Mouse (Mus musculus) neural tube, embryonic 11.5 days (tissue): ENCODE results near the gene Atp11b. TPM values are rescaled to one million over a fixed set of nuclear protein-coding genes. Genes with fewer than 3 reads are reported as not detected.
A peak's percentile ranks its signal among the peaks of the same experiment; 100 is the strongest.

Experiments
- ATAC-seq: fragments of 200-750 bp; cut with Nextera tagmentation; 2 replicates; pipeline ENCODE4 v1.8.0; 2017; ENCODE audit warnings: moderate number of reproducible peaks, mild to moderate bottlenecking, moderate TSS enrichment, moderate library complexity; ENCODE audit not compliant: insufficient read depth, low FRiP score, low TSS enrichment
- DNase-seq: peaks from one replicate; pipeline ENCODE4 v3.0.0-alpha.2; 2015; ENCODE audit warnings: low spot score
- H3K27ac ChIP-seq: fragments of 300-500 bp; sonication (generic); 2 replicates; pipeline ENCODE4 v1.5.1; 2014; ENCODE audit warnings: low read depth, mild to moderate bottlenecking, low read length
- H3K27me3 ChIP-seq: fragments of 300-500 bp; sonication (generic); 2 replicates; pipeline ENCODE4 v1.6.1; 2014; ENCODE audit warnings: mild to moderate bottlenecking, low read length, mixed read lengths; ENCODE audit not compliant: control insufficient read depth, insufficient read depth
- H3K36me3 ChIP-seq: fragments of 300-500 bp; sonication (generic); 2 replicates; pipeline ENCODE4 v1.6.1; 2014; ENCODE audit warnings: mild to moderate bottlenecking, low read length, moderate library complexity, mixed read lengths; ENCODE audit not compliant: control insufficient read depth, insufficient read depth
- H3K4me1 ChIP-seq: fragments of 300-500 bp; sonication (generic); 2 replicates; pipeline ENCODE4 v1.6.1; 2014; ENCODE audit warnings: low read length, mixed read lengths; ENCODE audit not compliant: control insufficient read depth, insufficient read depth
- H3K4me2 ChIP-seq: fragments of 300-500 bp; sonication (generic); 2 replicates; pipeline ENCODE4 v1.6.1; 2014; ENCODE audit warnings: low read depth, mild to moderate bottlenecking, moderate library complexity
- H3K4me3 ChIP-seq: fragments of 300-500 bp; sonication (generic); 2 replicates; pipeline ENCODE4 v1.5.1; 2014; ENCODE audit warnings: low read depth, low read length
- H3K9ac ChIP-seq: fragments of 300-500 bp; sonication (generic); 2 replicates; pipeline ENCODE4 v1.6.1; 2014; ENCODE audit warnings: mild to moderate bottlenecking, low read length
- H3K9me3 ChIP-seq: fragments of 300-500 bp; sonication (generic); 2 replicates; pipeline ENCODE4 v1.6.1; 2016; ENCODE audit warnings: low read length; ENCODE audit not compliant: control insufficient read depth
- WGBS: fragments of 180-500 bp; shearing (Covaris S2); extraction: QIAGEN DNeasy Blood & Tissue Kit; methylation state at CpG from one replicate; pipeline ENCODE4 v1.1.7; 2014; 5-methylcytosine and 5-hydroxymethylcytosine counted together
- polyA plus RNA-seq: library from polyadenylated mRNA; unstranded; fragments of >200 nt; fragmentation: Nextera tagmentation; extraction: Ambion mirVana; gene quantifications from 2 replicates; pipeline ENCODE4 v1.2.1, GENCODE M21; 2014

The Atp11b gene
- polyA plus RNA-seq, 1 experiment from 2014 or later, result 36.9 TPM

DNA sequence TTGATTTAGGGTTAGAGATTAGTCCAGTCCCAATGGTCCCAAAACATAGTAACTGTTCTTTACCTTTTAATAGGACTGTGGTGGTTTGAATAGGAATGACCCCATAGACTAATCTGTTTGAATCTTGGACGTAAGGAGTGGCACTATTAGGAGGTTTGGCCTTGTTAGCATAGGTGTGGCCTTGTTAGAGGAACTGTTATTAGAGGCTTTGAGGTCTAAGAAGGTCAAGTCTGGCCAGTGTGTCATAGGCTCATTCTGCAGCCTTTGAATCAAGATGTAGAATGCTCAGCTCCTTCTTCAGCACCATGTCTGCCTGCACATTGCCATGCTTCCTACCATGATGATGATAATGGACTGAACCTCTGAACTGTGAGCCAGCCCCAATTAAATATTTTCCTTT is 27.0 kb upstream of the Atp11b start:
- H3K27ac ChIP-seq, result no peak overlapping the region
- H3K9me3 ChIP-seq, result no peaks in the 10 kb centered on the region
- H3K9ac ChIP-seq, result no peak overlapping the region
- DNase-seq (no peak), ATAC-seq (no peak)
- H3K4me3 ChIP-seq, result no peak overlapping the region
- WGBS, result 95% methylated on average over 1 of the region's 1 CpGs
- no peaks in the 10 kb centered on the region for H3K27me3 ChIP-seq
- H3K36me3 ChIP-seq, result no peaks in the 10 kb centered on the region
- H3K4me2 ChIP-seq, result no peak overlapping the region
- H3K4me1 ChIP-seq, result no peaks in the 10 kb centered on the region

DNA sequence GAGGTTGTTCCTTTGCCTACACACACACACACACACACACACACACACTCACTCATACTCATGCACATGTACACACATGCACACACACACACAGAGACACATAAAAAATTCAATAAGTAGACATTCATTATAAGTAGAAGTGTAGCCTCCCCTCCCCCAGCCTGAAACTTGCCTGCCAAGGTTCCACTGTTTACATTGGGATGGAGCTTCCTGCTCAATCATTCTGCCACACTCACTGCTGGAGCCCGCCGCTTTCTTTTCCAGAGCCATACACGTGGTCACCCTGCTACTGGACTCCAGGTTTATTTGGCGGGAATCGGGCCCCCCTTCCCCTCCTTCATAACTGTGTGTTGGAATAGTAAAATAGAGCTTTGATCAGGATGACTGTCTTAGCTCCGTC is 24.4 kb upstream of the Atp11b start:
- no peaks in the 10 kb centered on the region for H3K9me3 ChIP-seq
- 71% methylated on average over 6 of the region's 6 CpGs for WGBS
- H3K4me1 ChIP-seq, result no peaks in the 10 kb centered on the region
- no peak overlapping the region for H3K9ac ChIP-seq
- no peak overlapping the region for H3K4me3 ChIP-seq
- H3K4me2 ChIP-seq, result no peak overlapping the region
- no peaks in the 10 kb centered on the region for H3K36me3 ChIP-seq
- DNase-seq (peak; percentile 25), ATAC-seq (no peak)
- no peaks in the 10 kb centered on the region for H3K27me3 ChIP-seq
- no peak overlapping the region for H3K27ac ChIP-seq

DNA sequence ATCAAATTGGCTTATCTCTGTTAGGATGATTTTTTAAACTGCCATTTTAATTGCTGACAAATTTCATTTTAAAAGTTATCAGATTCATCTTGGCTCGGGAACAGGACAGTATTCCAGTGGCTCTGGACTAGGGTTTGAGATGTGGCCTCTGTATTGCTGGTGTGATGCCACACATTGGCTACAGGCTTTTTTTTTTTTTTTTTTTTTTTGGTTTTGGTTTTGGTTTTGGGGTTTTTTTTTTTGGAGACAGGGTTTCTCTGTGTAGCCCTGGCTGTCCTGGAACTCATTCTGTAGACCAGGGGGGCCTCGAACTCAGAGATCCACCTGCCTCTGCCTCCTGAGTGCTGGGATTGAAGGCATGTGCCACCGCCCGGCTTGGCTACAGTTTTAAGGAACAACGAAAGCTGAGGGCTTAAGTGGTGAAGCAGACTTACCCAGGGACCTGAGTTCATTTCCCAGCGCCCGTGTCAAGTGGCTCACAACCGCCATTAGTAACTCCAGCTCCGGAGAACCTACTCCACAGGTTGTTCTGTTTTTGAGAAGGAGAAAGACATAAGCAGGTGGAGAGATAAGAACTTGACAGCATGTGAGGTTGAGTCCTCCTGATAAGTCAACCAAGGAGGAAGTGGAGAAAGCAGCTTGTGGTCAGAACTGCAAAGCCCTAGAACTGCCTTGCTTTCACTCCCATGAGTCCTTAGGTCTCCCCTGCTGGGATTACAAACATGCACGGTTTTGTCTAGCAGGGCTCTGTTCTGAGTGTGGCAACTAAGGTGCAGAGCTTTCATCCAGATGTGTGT is 21.7 kb upstream of the Atp11b start:
- WGBS, result 80% methylated on average over 10 of the region's 10 CpGs
- Histone ChIP-seq H3K27ac (no peak overlapping the region), H3K9ac (no peak overlapping the region), H3K36me3 (no peaks in the 10 kb centered on the region), H3K4me2 (no peak overlapping the region), H3K27me3 (no peaks in the 10 kb centered on the region), H3K4me1 (no peaks in the 10 kb centered on the region), H3K4me3 (no peak overlapping the region), H3K9me3 (no peaks in the 10 kb centered on the region)
- ATAC-seq (no peak), DNase-seq (no peak)

DNA sequence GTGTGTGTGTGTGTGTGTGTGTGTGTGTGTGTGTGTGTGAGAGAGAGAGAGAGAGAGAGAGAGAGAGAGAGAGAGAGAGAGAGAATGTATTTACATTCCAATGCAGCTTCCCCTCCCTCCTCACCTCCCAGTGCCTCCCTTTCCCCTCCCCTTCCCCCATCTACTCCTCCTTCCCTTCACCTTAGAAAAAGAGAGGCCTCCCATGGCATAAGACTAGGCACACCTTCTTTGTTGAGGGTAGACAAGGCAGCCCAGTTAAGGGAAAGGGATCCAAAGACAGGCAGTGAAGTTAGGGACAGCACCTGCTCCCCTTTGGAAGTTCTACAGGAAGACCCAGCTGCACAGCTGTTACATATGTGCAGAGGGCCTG is 21.1 kb upstream of the Atp11b start:
- Histone ChIP-seq H3K9ac (no peak overlapping the region), H3K36me3 (no peaks in the 10 kb centered on the region), H3K4me2 (no peak overlapping the region), H3K4me1 (no peaks in the 10 kb centered on the region), H3K27me3 (no peaks in the 10 kb centered on the region), H3K9me3 (no peaks in the 10 kb centered on the region), H3K27ac (no peak overlapping the region), H3K4me3 (no peak overlapping the region)
- ATAC-seq (no peak), DNase-seq (no peak)

DNA sequence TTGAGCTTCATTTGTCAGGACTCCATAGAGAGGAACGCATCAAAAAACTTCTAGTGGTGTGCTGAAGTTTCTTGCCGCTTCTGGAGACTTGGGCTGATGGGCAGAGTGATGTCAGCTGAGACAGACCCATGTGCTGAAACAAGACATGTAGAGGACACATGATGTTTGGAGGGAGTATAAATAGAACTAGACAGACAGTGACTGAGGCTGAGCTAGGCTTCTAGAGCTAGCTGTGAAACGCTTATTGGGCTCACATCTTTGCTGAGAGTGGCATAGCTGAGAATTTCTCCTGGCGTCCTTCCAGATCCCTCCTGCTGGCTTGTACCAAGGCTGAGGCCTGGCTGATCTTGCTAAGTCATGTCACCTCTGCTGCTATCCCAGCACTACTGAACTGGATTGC is 19.4 kb upstream of the Atp11b start:
- H3K27ac ChIP-seq, result no peak overlapping the region

DNA sequence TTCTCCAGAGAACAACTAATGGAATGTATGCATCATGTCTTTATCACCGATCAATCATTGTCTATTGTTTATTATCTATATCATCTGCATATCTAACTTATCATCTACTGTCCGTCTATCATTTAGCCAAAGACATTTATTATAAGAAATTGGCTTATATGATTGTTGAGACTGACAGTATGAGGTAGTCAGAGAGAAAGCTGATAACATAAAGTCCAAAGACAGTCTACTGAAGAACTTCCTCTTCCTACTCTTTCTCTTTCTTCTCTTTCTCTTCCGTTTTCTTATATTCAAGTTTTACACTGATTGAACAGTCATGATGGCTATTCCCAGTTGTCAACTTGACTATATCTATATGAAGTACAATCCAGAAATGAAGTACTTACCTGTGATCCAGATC is 15.8 kb upstream of the Atp11b start:
- WGBS, result 92% methylated on average over 3 of the region's 3 CpGs
- Histone ChIP-seq H3K27me3 (no peaks in the 10 kb centered on the region), H3K4me2 (no peak overlapping the region), H3K36me3 (no peaks in the 10 kb centered on the region), H3K9me3 (no peaks in the 10 kb centered on the region), H3K27ac (no peak overlapping the region), H3K4me3 (no peak overlapping the region), H3K9ac (no peak overlapping the region), H3K4me1 (no peaks in the 10 kb centered on the region)
- ATAC-seq, result no peak
- DNase-seq, result no peak

More for the DNA sequence above, 19.4 kb upstream of the Atp11b start:
- no peak for DNase-seq
- Histone ChIP-seq H3K27me3 (no peaks in the 10 kb centered on the region), H3K4me3 (no peak overlapping the region), H3K36me3 (no peaks in the 10 kb centered on the region), H3K4me1 (no peaks in the 10 kb centered on the region), H3K9me3 (no peaks in the 10 kb centered on the region), H3K4me2 (no peak overlapping the region), H3K9ac (no peak overlapping the region)
- WGBS, result 86% methylated on average over 4 of the region's 4 CpGs
- ATAC-seq, result no peak

DNA sequence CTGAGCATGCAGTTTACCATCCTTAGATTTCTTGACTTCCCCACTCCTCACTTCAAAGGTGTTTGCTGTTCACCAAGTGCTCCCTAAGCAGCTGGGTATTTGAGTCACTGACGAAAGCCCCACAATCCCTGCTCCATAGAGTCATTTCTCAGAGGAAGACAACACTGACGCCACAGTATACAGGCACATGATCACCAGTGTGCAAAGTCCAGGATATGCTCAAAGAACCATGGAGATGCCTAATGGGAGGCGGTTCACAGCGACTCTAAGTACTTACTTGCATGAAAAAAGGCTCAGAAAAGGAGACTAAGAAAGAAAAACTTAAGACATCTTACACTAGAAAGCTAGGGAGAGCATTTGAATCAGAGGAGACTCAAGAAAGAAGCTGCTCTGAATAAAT is 8.9 kb upstream of the Atp11b start:
- H3K4me1 ChIP-seq, result no peaks in the 10 kb centered on the region
- H3K4me2 ChIP-seq, result no peak overlapping the region
- DNase-seq, result no peak
- no peak overlapping the region for H3K9ac ChIP-seq
- H3K36me3 ChIP-seq, result no peaks in the 10 kb centered on the region
- H3K9me3 ChIP-seq, result no peaks in the 10 kb centered on the region
- H3K27me3 ChIP-seq, result no peaks in the 10 kb centered on the region
- no peak overlapping the region for H3K4me3 ChIP-seq
- no peak overlapping the region for H3K27ac ChIP-seq
- ATAC-seq, result no peak
- WGBS, result 49% methylated on average over 4 of the region's 4 CpGs

DNA sequence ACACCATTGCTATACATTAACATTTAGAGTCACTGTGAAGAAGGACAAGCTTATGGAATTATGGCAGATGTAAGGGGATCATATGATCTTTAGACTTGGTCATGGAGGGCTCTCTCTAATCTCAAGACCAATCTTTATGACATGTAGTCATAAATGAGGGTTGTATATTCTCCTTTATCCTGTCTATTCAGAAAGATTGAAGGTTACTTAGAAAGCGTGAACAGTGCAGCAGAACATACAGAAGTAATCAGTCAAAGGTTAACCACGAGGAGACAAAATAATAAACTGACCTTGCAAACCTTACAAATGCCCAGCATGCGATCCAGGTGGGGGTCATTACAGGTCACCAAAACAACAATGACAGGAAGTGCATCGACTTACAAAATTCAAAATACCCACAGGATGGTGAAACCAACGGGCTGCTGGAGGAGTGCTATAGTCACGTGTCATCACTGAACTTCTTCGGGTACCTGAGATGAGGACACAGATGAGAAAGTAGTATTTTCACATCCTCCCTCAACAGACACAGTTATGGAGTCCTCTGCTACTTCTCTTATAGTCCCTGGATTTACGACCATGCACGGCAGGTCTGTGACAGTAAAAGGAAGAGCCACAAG is 7.0 kb upstream of the Atp11b start:
- no peak overlapping the region for H3K4me3 ChIP-seq
- 54% methylated on average over 9 of the region's 9 CpGs for WGBS
- ATAC-seq, result no peak
- no peak overlapping the region for H3K4me2 ChIP-seq
- no peaks in the 10 kb centered on the region for H3K9me3 ChIP-seq
- no peak overlapping the region for H3K9ac ChIP-seq
- H3K27me3 ChIP-seq, result no peaks in the 10 kb centered on the region
- H3K36me3 ChIP-seq, result no peaks in the 10 kb centered on the region
- H3K4me1 ChIP-seq, result no peaks in the 10 kb centered on the region
- no peak overlapping the region for H3K27ac ChIP-seq
- no peak for DNase-seq

DNA sequence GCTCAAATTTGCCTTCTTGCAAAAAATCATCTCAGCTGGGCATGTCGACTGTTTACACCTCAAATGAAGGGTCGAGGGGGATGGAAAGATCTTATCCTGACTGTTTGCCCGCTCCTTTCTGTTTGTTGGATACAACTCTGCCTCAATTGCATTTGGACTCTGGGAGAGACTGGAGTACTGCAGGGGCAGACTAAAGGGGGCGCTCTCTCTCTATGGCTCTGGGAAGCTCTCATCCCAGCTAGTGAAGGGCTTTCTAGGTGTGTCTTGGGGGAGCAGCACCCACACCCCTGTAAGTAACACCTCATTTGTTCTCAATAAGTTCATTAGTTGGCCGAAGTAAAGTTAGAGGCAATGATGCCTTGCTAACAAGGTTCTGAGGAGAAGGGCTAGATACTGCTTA is 3.6 kb upstream of the Atp11b start:
- Histone ChIP-seq H3K27me3 (no peaks in the 10 kb centered on the region), H3K4me3 (no peak overlapping the region), H3K9ac (no peak overlapping the region), H3K27ac (no peak overlapping the region), H3K36me3 (no peaks in the 10 kb centered on the region), H3K4me2 (no peak overlapping the region), H3K4me1 (0 out of 2 replicates have a peak, but pooled peaks cover 2% of the 10 kb centered on the region), H3K9me3 (no peaks in the 10 kb centered on the region)
- DNase-seq (no peak), ATAC-seq (no peak)
- 60% methylated on average over 5 of the region's 5 CpGs for whole genome bisulfite sequencing
